Mouse (Mus musculus) c-Kit-positive CD71-negative TER-119-negative erythroid progenitor cells, embryonic 14.5 days (primary cell): ENCODE results near the gene Aff2.

Experiments used
- DNase-seq: peaks from one replicate; pipeline ENCODE4 v3.0.0-alpha.2; 2013; ENCODE audit warnings: low read depth

Gene Aff2

DNA sequence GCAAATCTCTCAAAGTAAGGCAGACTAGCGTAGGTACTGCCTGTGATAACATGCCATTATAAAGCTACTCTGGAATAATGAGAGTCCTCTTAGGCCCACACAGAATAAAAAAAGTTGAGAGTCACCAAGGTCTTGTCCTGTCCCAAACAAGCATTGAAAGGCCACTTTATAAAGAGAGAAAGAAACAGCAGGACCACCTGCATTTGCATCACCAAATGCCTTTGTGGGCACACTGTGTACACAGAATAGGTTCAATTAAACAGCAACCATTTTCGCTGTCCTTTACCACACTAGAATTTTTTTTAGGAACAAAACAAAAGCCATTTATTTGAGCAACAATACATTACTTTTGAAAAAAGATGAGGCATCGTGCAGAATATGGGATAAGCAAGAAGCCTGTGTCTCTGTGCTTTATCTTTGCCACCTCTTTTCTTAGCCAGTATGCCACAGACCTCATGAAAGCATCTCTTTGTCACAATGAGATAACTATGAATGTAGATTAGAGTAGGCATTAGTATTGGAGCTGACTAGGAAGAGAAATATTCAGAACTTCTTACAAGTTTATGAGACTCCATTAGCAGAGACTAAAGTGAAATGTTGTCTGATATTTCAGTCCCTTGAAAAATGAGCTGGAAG, 385.0 kb downstream of the Aff2 start:
- no peak for DNase-seq

DNA sequence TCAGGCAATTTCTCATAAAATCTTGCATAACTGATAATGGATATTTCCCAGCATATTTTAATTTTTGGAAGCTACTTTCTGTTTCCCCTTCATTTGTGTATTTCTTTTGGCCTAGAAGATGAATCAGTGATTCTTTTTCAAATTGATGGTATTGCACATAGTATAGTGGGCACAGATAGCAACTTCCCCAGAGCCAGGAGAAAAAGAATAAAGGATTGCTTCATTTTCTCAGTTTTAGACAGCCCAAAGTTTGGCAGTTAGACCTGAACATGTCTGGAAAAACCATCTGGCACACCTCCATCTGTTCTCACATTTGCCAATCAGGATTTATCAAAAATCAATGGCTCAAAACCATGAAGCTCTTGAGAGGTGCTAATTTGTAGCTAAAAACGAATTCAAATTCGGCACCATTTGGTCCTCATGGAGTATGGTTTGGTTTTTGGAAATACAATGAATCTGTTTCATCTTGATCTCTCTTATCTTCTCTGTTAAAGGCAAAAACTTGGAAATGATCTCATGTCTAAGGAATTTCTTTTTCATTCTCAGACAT, 441.9 kb downstream of the Aff2 start:
- no peak for DNase-seq

- no peak for DNase-seq
Measured at GRCm38 (mm10) chrX:69802481-69802880, 442.4 kb downstream of the Aff2 start.

DNA sequence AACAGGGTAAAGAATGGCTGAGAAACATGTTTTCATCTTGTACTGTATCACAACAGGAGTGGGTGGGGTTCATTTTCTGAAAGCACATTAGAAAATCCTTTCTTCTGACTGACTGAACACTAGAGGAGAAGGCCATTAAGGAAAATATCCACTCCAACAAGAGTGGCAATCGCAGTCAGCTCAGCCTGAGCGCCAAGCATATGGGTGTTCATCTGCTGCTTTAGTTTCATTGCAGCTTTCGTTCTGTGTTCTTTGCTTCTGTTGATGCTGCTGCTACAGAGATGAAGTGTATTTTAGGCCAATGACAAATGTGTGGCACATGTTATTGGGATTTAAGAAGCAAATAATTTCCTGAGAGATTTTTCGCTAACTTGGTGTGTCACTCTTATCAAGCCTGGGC, 451.7 kb downstream of the Aff2 start:
- no peak for DNase-seq

DNA sequence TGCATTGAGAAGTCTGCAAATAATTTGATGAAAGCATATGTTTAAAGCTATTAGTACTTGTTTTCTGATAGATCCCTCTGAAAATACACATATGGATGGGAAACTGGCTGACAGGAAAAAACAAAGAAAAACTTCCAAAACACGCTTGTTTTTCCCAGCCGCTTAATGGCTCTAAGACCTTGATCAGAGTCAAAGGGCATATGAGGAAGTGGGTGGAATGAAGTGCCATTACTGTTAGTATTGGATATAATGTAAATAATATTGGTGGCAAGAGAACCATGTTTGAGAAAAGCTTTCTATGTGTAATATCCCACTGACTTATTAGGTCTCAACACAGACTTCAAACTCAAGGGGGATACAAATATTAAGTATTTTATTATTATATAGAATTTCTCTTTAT, 455.0 kb downstream of the Aff2 start:
- no peak for DNase-seq

DNA sequence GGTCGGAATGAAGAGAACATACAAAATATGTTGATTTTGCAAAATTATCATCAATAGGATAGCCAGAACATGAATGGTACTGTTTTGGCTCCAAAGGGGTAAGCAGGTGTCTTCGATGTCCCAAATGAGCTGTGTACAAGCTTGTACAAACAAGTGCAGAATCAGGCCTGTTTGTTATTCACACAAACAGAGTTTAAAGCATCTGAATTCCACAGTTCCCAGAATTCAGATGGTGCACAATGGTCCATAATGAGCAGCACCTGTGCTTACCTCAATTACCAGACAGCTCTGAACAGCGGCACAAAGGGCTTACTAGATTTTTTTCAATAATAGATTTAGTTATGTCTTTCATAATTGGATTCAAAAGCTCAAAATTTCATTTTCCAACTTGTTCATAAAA, 457.6 kb downstream of the Aff2 start:
- DNase-seq, result no peak

DNA sequence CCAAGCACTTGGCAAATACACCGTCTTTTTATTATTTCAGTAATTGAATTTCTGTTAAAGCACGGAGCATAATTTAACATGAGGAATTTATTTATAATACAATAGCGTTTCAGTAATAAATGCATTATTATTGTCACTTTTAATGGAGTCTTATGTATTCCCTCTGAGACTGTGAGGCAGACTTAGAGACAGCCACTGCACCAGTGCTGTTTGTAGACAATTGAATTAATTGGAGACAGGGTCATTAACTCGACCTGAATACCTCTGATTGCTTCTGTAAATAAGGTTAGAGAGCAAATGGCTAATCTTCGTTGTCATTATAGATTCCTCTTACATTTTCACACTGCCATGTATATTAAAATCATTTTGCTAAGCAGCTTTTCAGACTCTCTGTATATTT, 458.1 kb downstream of the Aff2 start:
- DNase-seq, result no peak

DNA sequence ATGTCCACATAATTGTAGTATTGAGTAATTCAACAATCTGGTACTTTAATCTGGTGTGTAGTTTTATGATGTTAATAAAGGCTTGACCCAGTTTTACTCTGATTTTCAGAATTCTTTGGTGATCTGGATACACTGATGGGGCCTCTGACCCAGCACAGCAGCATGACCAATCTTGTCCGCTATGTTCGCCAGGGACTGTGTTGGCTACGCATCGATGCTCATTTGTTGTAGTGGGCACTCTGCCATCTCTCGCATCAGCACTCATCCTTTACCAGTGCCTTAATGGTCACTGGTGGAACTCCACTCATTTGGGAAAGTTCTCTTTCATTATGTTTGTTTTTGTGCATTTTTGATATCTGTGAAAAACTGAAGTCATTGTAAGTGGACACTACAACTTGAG, 507.5 kb downstream of the Aff2 start:
- DNase-seq, result no peak

GRCm38 (mm10) chrX:69891713-69892112, 531.6 kb downstream of the Aff2 start:
- DNase-seq, result no peak
